Mouse (Mus musculus): ENCODE results near the gene Trappc1. TPM values are rescaled to one million over a fixed set of nuclear protein-coding genes. Genes with fewer than 3 reads are reported as not detected.

The Trappc1 gene
- polyA plus RNA-seq, 1 experiment, result 28.6 TPM

DNA sequence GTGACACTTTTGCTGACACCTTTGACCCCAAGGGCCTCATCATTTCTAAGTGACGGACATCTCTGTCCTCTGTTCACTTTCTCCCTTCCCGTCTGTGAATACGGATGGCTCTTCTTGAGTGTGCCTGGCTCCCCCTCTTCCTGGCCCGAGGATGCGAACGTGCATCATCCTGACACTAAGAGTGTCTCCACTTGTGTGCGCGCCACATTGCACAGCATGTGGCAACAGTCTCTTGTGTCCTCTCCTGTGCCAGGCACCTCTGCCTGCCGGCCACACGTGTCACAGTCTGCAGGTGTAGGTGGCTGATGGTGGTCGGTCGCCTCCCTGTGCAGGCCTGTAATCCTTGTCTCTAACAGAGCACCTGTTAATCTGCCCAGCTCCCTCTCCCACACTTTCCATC is 47.8 kb downstream of the Trappc1 start:
- Histone ChIP-seq H3K27ac (ENCODE audit: insufficient read depth, low read length) (peak overlapping the region; percentile 61), H3K27me3 (ENCODE audit: control insufficient read depth, insufficient read depth, low read length) (no peaks in the 10 kb centered on the region), H3K36me3 (ENCODE audit: control insufficient read depth, insufficient read depth, low read length) (no peaks in the 10 kb centered on the region), H3K4me1 (ENCODE audit: control insufficient read depth, insufficient read depth, insufficient read length) (no peaks in the 10 kb centered on the region; the same call in 1 of the 2 replicates), H3K4me3 (ENCODE audit: extremely low read depth, insufficient read depth, insufficient read length) (no peak overlapping the region)
- 87% methylated on average over 12 of the region's 12 CpGs for WGBS
- no peak for DNase-seq (ENCODE audit: low read depth in 1 of 2, low spot score in 2 of 2)
- TF ChIP-seq POLR2A (IDR thresholded peaks at IDR 0.05; ENCODE audit: low read depth, low read length), result no peak
- TF ChIP-seq CTCF (IDR thresholded peaks at IDR 0.05; ENCODE audit: extremely low read depth, insufficient read depth, insufficient read length, insufficient replicate concordance), result no peak

GRCm38 (mm10) chr11:69372056-69372779 is 48.4 kb downstream of the Trappc1 start:
- Histone ChIP-seq H3K27me3 (ENCODE audit: control insufficient read depth, insufficient read depth, low read length) (no peaks in the 10 kb centered on the region), H3K4me1 (ENCODE audit: control insufficient read depth, insufficient read depth, insufficient read length) (no peaks in the 10 kb centered on the region; the same call in 1 of the 2 replicates), H3K4me3 (ENCODE audit: extremely low read depth, insufficient read depth, insufficient read length) (no peak overlapping the region), H3K27ac (ENCODE audit: insufficient read depth, low read length) (peak overlapping the region; percentile 61), H3K36me3 (ENCODE audit: control insufficient read depth, insufficient read depth, low read length) (no peaks in the 10 kb centered on the region)
- DNase-seq (ENCODE audit: low read depth in 1 of 2, low spot score in 2 of 2), result no peak
- WGBS, result 53% methylated on average over 12 of the region's 12 CpGs
- no peak for TF ChIP-seq POLR2A (IDR thresholded peaks at IDR 0.05; ENCODE audit: low read depth, low read length)
- TF ChIP-seq CTCF (IDR thresholded peaks at IDR 0.05; ENCODE audit: extremely low read depth, insufficient read depth, insufficient read length, insufficient replicate concordance), result no peak

DNA sequence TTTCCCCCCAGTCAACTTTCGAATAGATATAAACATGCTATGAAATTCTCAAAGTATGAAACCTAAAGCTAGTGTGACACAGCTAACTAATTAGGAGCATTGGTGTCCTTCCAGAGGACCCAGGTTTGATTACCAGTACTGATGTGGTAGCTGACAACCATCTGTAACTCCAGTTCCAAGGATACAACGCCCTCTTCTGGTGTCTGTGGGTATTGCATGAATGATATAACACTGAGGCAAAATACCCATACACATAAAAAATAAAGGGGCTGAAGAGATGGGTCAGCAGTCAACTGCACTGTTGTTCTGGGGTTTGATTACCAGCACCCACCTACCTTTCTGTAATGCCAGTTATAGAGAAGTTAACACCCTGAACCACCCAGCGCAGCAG is 49.0 kb downstream of the Trappc1 start:
- Histone ChIP-seq H3K27ac (ENCODE audit: insufficient read depth, low read length) (no peak overlapping the region), H3K36me3 (ENCODE audit: control insufficient read depth, insufficient read depth, low read length) (no peaks in the 10 kb centered on the region), H3K27me3 (ENCODE audit: control insufficient read depth, insufficient read depth, low read length) (no peaks in the 10 kb centered on the region), H3K4me3 (ENCODE audit: extremely low read depth, insufficient read depth, insufficient read length) (no peak overlapping the region), H3K4me1 (ENCODE audit: control insufficient read depth, insufficient read depth, insufficient read length) (no peaks in the 10 kb centered on the region; the same call in 1 of the 2 replicates)
- TF ChIP-seq CTCF (IDR thresholded peaks at IDR 0.05; ENCODE audit: extremely low read depth, insufficient read depth, insufficient read length, insufficient replicate concordance), result no peak
- TF ChIP-seq POLR2A (IDR thresholded peaks at IDR 0.05; ENCODE audit: low read depth, low read length), result no peak
- DNase-seq (ENCODE audit: low read depth in 1 of 2, low spot score in 2 of 2), result no peak
- WGBS, result 65% methylated on average over 3 of the region's 3 CpGs

- Histone ChIP-seq H3K27me3 (ENCODE audit: control insufficient read depth, insufficient read depth, low read length) (no peaks in the 10 kb centered on the region), H3K36me3 (ENCODE audit: control insufficient read depth, insufficient read depth, low read length) (no peaks in the 10 kb centered on the region), H3K4me3 (ENCODE audit: extremely low read depth, insufficient read depth, insufficient read length) (no peak overlapping the region), H3K4me1 (ENCODE audit: control insufficient read depth, insufficient read depth, insufficient read length) (no peaks in the 10 kb centered on the region; the same call in 1 of the 2 replicates), H3K27ac (ENCODE audit: insufficient read depth, low read length) (no peak overlapping the region)
- TF ChIP-seq POLR2A (IDR thresholded peaks at IDR 0.05; ENCODE audit: low read depth, low read length), result no peak
- no peak for TF ChIP-seq CTCF (IDR thresholded peaks at IDR 0.05; ENCODE audit: extremely low read depth, insufficient read depth, insufficient read length, insufficient replicate concordance)
- WGBS, result 88% methylated on average over 16 of the region's 16 CpGs
- no peak for DNase-seq (ENCODE audit: low read depth in 1 of 2, low spot score in 2 of 2)
Measured at GRCm38 (mm10) chr11:69373223-69373965, 49.6 kb downstream of the Trappc1 start.

Other genes with a start within 250 kb of the Trappc1 start
- 94.2 and 95.7 TPM in 2 replicates for gene Vamp2, start 235.5 kb upstream of the Trappc1 start, polyA plus RNA-seq (2012; rRNA removed)
- 23.3 and 25.7 TPM in 2 replicates for gene Per1, start 228.8 kb upstream of the Trappc1 start, polyA plus RNA-seq (2012; rRNA removed)
- gene Hes7, start 203.6 kb upstream of the Trappc1 start, polyA plus RNA-seq (2012; rRNA removed), result 0.44 and 0.55 TPM in 2 replicates
- gene 9130213A22Rik, start 201.4 kb upstream of the Trappc1 start, polyA plus RNA-seq (2012; rRNA removed), result 0.40 and 0.69 TPM in 2 replicates
- gene Aloxe3, start 198.1 kb upstream of the Trappc1 start, polyA plus RNA-seq (2012; rRNA removed), result 0.20 and 2.8 TPM in 2 replicates
- not detected in 2 replicates for gene Alox12b, start 167.0 kb upstream of the Trappc1 start, polyA plus RNA-seq (2012; rRNA removed)
- gene Alox8, start 126.1 kb upstream of the Trappc1 start, polyA plus RNA-seq (2012; rRNA removed), result 0.12 and 0.18 TPM in 2 replicates
- 0.02 and 0.04 TPM in 2 replicates for gene Gucy2e, start 86.9 kb upstream of the Trappc1 start, polyA plus RNA-seq (2012; rRNA removed)
- 9.2 and 10.9 TPM in 2 replicates for gene Cntrob, start 205 bp upstream of the Trappc1 start, polyA plus RNA-seq (2012; rRNA removed)
- gene Kcnab3, start 2.3 kb downstream of the Trappc1 start, polyA plus RNA-seq (2012; rRNA removed), result 0.92 and 1.2 TPM in 2 replicates
- 0.47 and 0.86 TPM in 2 replicates for gene Rnf227, start 16.5 kb downstream of the Trappc1 start, polyA plus RNA-seq (2012; rRNA removed)
- 146 and 160 TPM in 2 replicates for gene Chd3, start 45.4 kb downstream of the Trappc1 start, polyA plus RNA-seq (2012; rRNA removed)
- 82.3 and 105 TPM in 2 replicates for gene Naa38, start 71.5 kb downstream of the Trappc1 start, polyA plus RNA-seq (2012; rRNA removed)
- gene Cyb5d1, start 71.7 kb downstream of the Trappc1 start, polyA plus RNA-seq (2012; rRNA removed), result 9.5 and 11.1 TPM in 2 replicates
- 14.3 and 20.5 TPM in 2 replicates for gene Tmem88, start 74.3 kb downstream of the Trappc1 start, polyA plus RNA-seq (2012; rRNA removed)
- 15.8 and 17.0 TPM in 2 replicates for gene Kdm6b, start 89.7 kb downstream of the Trappc1 start, polyA plus RNA-seq (2012; rRNA removed)
- 0.29 and 0.31 TPM in 2 replicates for gene Dnah2, start 225.1 kb downstream of the Trappc1 start, polyA plus RNA-seq (2012; rRNA removed)
- gene Efnb3, start 236.2 kb downstream of the Trappc1 start, polyA plus RNA-seq (2012; rRNA removed), result 1.1 and 1.2 TPM in 2 replicates